Mouse (Mus musculus) splenic B cell, adult 2 months (primary cell): Measurements from ENCODE around the gene Neu3.

ENCODE experiments used
- DNase-seq: peaks from one replicate; pipeline ENCODE4 v3.0.0-alpha.2; 2011; ENCODE audit warnings: low read depth, low spot score
- H3K27me3 ChIP-seq: 2 replicates; pipeline ENCODE4 v1.6.1; 2012; ENCODE audit warnings: mild to moderate bottlenecking, low read length, moderate library complexity, mixed read lengths; ENCODE audit not compliant: control insufficient read depth, poor library complexity, insufficient read depth, severe bottlenecking
- H3K36me3 ChIP-seq: 2 replicates; pipeline ENCODE4 v1.6.1; 2012; ENCODE audit warnings: mild to moderate bottlenecking, low read length, moderate library complexity, mixed read lengths; ENCODE audit not compliant: control insufficient read depth, poor library complexity, insufficient read depth, severe bottlenecking

Neu3 gene

DNA sequence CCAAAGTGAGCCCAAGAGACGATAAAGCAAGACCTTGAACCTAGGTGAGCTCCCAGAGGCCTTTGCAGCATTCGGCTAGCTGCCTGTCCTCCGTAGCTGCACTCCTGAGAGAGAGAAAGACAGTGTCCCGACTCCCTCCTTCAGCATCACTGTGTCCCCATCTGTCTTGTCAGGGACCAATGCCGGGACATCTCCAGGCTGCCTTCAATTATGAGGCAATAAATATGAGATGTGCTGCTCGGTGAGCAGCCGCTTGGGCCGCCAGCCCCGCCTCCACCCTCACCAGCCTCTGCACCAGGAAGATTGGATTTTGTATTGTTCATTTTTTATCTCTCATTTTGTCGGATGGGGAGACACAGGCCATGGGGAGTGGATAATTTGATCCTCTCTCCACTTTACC, 37.4 kb downstream of the Neu3 start:
- no peak for DNase-seq
- Histone ChIP-seq H3K27me3 (no peaks in the 10 kb centered on the region), H3K36me3 (no peaks in the 10 kb centered on the region; the same call in 1 of the 2 replicates)

DNA sequence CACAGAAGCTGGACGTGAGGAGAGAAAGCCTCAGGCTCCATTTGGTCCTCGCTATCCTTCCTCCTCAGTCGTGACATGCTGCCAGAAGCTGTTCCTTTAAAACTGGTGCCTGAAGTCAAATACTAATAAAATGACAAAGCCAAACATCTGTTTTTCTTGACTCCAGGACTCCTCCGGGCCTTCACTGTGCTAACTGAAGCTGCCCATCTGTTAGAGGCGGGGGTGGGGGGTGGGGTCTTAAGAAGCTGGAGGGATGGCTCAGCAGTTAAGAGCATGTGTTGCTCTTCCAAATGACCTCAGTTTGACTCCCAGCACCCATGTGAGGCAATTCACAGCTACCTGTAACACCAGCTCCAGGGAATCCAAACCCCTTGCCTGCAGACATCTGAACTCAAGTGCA, 39.7 kb downstream of the Neu3 start:
- Histone ChIP-seq H3K36me3 (no peaks in the 10 kb centered on the region; the same call in 1 of the 2 replicates), H3K27me3 (no peaks in the 10 kb centered on the region)
- DNase-seq: no peak

DNA sequence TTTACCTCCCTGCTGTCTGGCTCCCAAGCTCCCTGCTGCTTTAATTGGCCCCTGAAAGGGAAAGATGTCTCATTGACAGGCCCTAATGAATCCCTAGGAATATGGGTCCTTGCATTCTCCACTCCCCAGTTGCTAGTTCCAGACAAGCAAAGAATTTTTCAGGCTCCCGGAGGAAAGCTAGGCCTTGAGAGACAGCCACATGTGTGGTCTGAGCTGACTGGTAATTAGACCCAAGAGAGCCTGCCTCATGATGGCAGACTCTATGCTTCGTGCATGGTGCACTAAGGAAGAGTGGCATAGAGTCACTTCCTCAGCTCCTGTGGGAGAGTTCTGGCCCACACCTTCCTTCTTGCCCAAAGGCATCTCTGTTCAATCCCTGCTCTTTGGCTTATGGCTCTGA, 40.3 kb downstream of the Neu3 start:
- no peak for DNase-seq
- H3K36me3 ChIP-seq: no peaks in the 10 kb centered on the region; the same call in 1 of the 2 replicates
- no peaks in the 10 kb centered on the region for H3K27me3 ChIP-seq

DNA sequence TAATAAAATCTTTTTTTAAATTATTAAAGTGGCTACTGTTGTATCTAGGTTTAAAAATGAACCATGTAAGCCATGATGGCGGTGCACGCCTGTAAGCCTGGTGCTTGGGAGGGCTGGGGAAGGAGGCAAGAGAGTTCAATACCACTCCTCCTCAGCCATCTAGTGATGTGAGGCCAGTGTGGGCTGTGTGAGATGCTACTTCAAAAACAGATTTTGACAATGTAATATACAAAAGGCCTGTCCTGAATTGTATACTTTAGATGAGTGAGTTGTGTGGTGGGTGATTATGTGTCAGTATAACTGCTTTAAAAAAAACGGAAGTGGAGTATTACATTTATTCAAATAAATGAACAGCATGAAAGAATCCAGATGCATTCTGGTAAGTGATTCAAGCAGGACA, 41.4 kb downstream of the Neu3 start:
- DNase-seq: no peak
- H3K36me3 ChIP-seq: no peaks in the 10 kb centered on the region; the same call in 1 of the 2 replicates
- no peaks in the 10 kb centered on the region for H3K27me3 ChIP-seq

DNA sequence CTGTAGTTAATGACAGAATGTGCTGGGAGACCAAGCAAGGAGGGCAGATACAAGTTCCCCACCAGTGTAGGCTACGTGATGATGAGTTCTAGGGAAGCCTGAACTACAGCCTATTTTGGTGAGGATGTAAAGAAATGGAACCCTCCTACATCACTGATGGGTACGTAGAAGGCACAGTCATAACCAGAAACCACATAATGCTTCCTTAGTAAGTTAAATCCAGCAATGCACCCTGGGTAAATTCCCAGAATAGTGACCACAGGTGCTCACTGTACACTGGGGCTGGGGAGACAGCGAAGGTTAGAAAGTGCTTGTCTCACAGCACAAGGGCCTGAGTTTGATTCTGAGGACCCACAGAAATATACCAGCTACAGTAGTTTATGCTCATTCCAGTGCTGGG, 42.7 kb downstream of the Neu3 start:
- Histone ChIP-seq H3K27me3 (no peaks in the 10 kb centered on the region), H3K36me3 (no peaks in the 10 kb centered on the region; the same call in 1 of the 2 replicates)
- no peak for DNase-seq

DNA sequence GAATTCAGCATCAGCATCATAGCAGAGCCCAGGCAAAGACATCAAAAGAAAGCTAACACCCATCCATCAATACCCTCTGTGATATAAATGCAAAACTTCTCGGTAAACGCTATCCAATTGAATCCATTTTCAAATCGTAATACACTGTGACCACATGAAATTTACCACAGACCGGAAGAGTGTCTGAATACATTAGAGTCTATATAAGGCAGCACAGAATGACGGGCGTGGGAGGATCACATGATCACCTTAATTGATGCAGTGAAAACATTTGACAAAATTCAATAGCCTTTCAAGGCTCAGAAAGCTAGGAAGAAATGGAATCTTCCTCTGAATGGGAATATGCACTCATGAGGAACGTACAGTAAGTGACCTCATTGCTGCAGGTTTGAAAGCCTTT, 44.8 kb downstream of the Neu3 start:
- no peaks in the 10 kb centered on the region for H3K27me3 ChIP-seq
- no peaks in the 10 kb centered on the region; the same call in 1 of the 2 replicates for H3K36me3 ChIP-seq
- DNase-seq: no peak

GRCm38 (mm10) chr7:99781916-99782315, 46.3 kb downstream of the Neu3 start:
- DNase-seq: peak; percentile 43
- H3K27me3 ChIP-seq: no peaks in the 10 kb centered on the region
- no peaks in the 10 kb centered on the region for H3K36me3 ChIP-seq

- DNase-seq: peak; percentile 34
- Histone ChIP-seq H3K36me3 (no peaks in the 10 kb centered on the region), H3K27me3 (no peaks in the 10 kb centered on the region)
These were observed 46.8 kb downstream of the Neu3 start for GRCm38 (mm10) chr7:99781385-99781784.

GRCm38 (mm10) chr7:99763207-99763606, 65.0 kb downstream of the Neu3 start, which contains the start of gene Olfr521:
Olfr521 (plus strand) TSS chr7:99763507.
- DNase-seq: no peak
- H3K36me3 ChIP-seq: no peaks in the 10 kb centered on the region
- H3K27me3 ChIP-seq: no peaks in the 10 kb centered on the region
